Mouse (Mus musculus): Measurements from ENCODE around the gene Cyp1a1. TPM values are rescaled to one million over a fixed set of nuclear protein-coding genes. Genes with fewer than 3 reads are reported as not detected.

Gene Cyp1a1
- total and polyA plus RNA-seq, 2 experiments from 2014 or later, result 0.05 TPM; not detected in 1

DNA sequence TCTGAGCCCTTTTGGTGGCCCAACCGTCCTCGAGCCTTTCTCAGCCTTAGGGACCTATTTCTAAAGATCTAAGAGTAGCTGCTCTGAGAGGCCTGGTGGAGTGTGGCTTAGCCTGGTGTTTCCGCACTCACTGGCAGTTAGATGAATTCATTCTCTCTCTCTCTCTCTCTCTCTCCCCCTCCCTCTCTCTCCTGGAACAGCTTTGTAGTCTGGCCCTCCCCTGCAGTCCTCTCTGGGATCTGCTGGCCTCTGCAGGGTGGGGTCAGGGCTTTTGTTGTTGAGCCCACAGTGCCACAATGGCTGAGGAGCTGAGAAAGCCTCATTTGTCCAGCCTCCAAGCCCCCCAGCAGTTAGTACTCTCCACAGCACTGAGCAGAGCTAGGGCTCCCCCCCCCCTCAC is 34.9 kb upstream of the Cyp1a1 start:
- H3K27ac ChIP-seq (ENCODE audit: low read depth), result no peak overlapping the region; the same call in 1 of the 2 replicates
- H3K27me3 ChIP-seq (ENCODE audit: control insufficient read depth, insufficient read depth, low read length), result no peaks in the 10 kb centered on the region
- H3K4me1 ChIP-seq (ENCODE audit: control insufficient read depth, insufficient read depth), result peaks cover 9% of the 10 kb centered on the region; the same call in 1 of the 2 replicates
- DNase-seq (ENCODE audit: low spot score) (no peak), ATAC-seq (ENCODE audit: insufficient read depth, low read depth) (no peak)
- no peak overlapping the region for H3K4me3 ChIP-seq (ENCODE audit: low read depth, low read length)
- TF ChIP-seq CTCF (IDR thresholded peaks at IDR 0.05; ENCODE audit: low read depth) (no peak), EP300 (IDR thresholded peaks at IDR 0.05; ENCODE audit: low read depth) (no peak)
- no peaks in the 10 kb centered on the region for H3K36me3 ChIP-seq (replicated peaks; ENCODE audit: control insufficient read depth, insufficient read depth, low read length)
- H3K9ac ChIP-seq (replicated peaks; ENCODE audit: low read depth, low read length), result no peak overlapping the region
- no peak overlapping the region for H3K4me2 ChIP-seq (ENCODE audit: low read depth, low read length)
- WGBS, result 56% methylated on average over 3 of the region's 3 CpGs
- H3K9me3 ChIP-seq (replicated peaks; ENCODE audit: control insufficient read depth, low read length), result no peaks in the 10 kb centered on the region

GRCm38 (mm10) chr9:57653283-57653682 is 34.4 kb upstream of the Cyp1a1 start, which contains the start of gene Csk:
Gene Csk (minus strand): TSS chr9:57653631.
- DNase-seq (ENCODE audit: low spot score) (no peak), ATAC-seq (ENCODE audit: insufficient read depth, low read depth) (no peak)
- WGBS, result 71% methylated on average over 5 of the region's 5 CpGs
- Histone ChIP-seq H3K36me3 (replicated peaks; ENCODE audit: control insufficient read depth, insufficient read depth, low read length) (no peaks in the 10 kb centered on the region), H3K27ac (ENCODE audit: low read depth) (no peak within 1 kb of the TSS; the same call in 1 of the 2 replicates), H3K4me2 (ENCODE audit: low read depth, low read length) (no peak within 1 kb of the TSS), H3K9ac (replicated peaks; ENCODE audit: low read depth, low read length) (no peak within 1 kb of the TSS), H3K4me1 (ENCODE audit: control insufficient read depth, insufficient read depth) (peaks cover 9% of the 10 kb centered on the region; the same call in 1 of the 2 replicates), H3K9me3 (replicated peaks; ENCODE audit: control insufficient read depth, low read length) (no peaks in the 10 kb centered on the region), H3K4me3 (ENCODE audit: low read depth, low read length) (no peak within 1 kb of the TSS), H3K27me3 (ENCODE audit: control insufficient read depth, insufficient read depth, low read length) (no peaks in the 10 kb centered on the region)
- TF ChIP-seq EP300 (IDR thresholded peaks at IDR 0.05; ENCODE audit: low read depth) (no peak), CTCF (IDR thresholded peaks at IDR 0.05; ENCODE audit: low read depth) (no peak)

GRCm38 (mm10) chr9:57654966-57655365 is 32.8 kb upstream of the Cyp1a1 start:
- no peaks in the 10 kb centered on the region for H3K36me3 ChIP-seq (replicated peaks; ENCODE audit: control insufficient read depth, insufficient read depth, low read length)
- no peak overlapping the region for H3K4me3 ChIP-seq (ENCODE audit: low read depth, low read length)
- H3K9ac ChIP-seq (replicated peaks; ENCODE audit: low read depth, low read length), result no peak overlapping the region
- H3K27me3 ChIP-seq (ENCODE audit: control insufficient read depth, insufficient read depth, low read length), result no peaks in the 10 kb centered on the region
- 85% methylated on average over 1 of the region's 1 CpGs for WGBS
- no peaks in the 10 kb centered on the region for H3K9me3 ChIP-seq (replicated peaks; ENCODE audit: control insufficient read depth, low read length)
- DNase-seq (ENCODE audit: low spot score), result no peak
- TF ChIP-seq CTCF (IDR thresholded peaks at IDR 0.05; ENCODE audit: low read depth) (no peak), EP300 (IDR thresholded peaks at IDR 0.05; ENCODE audit: low read depth) (no peak)
- no peak overlapping the region for H3K27ac ChIP-seq (ENCODE audit: low read depth)
- H3K4me1 ChIP-seq (ENCODE audit: control insufficient read depth, insufficient read depth), result peaks cover 9% of the 10 kb centered on the region; the same call in 1 of the 2 replicates
- no peak for ATAC-seq (ENCODE audit: insufficient read depth, low read depth)
- no peak overlapping the region for H3K4me2 ChIP-seq (ENCODE audit: low read depth, low read length)

GRCm38 (mm10) chr9:57655749-57656148 is 32.0 kb upstream of the Cyp1a1 start:
- H3K36me3 ChIP-seq (replicated peaks; ENCODE audit: control insufficient read depth, insufficient read depth, low read length), result no peaks in the 10 kb centered on the region
- no peaks in the 10 kb centered on the region for H3K27me3 ChIP-seq (ENCODE audit: control insufficient read depth, insufficient read depth, low read length)
- H3K9ac ChIP-seq (replicated peaks; ENCODE audit: low read depth, low read length), result no peak overlapping the region
- peaks cover 7% of the 10 kb centered on the region; the same call in 1 of the 2 replicates for H3K4me1 ChIP-seq (ENCODE audit: control insufficient read depth, insufficient read depth)
- TF ChIP-seq CTCF (IDR thresholded peaks at IDR 0.05; ENCODE audit: low read depth) (peak; percentile 98), EP300 (IDR thresholded peaks at IDR 0.05; ENCODE audit: low read depth) (no peak)
- H3K9me3 ChIP-seq (replicated peaks; ENCODE audit: control insufficient read depth, low read length), result no peaks in the 10 kb centered on the region
- peak overlapping the region; percentile 42 for H3K4me2 ChIP-seq (ENCODE audit: low read depth, low read length)
- peak; percentile 84 for ATAC-seq (ENCODE audit: insufficient read depth, low read depth)
- H3K4me3 ChIP-seq (ENCODE audit: low read depth, low read length), result no peak overlapping the region
- H3K27ac ChIP-seq (ENCODE audit: low read depth), result no peak overlapping the region
- DNase-seq (ENCODE audit: low spot score), result peak; percentile 82
- WGBS, result 2% methylated on average over 11 of the region's 11 CpGs

GRCm38 (mm10) chr9:57656631-57657350 is 30.9 kb upstream of the Cyp1a1 start:
- Histone ChIP-seq H3K4me3 (ENCODE audit: low read depth, low read length) (no peak overlapping the region), H3K27ac (ENCODE audit: low read depth) (no peak overlapping the region), H3K4me2 (ENCODE audit: low read depth, low read length) (no peak overlapping the region), H3K9me3 (replicated peaks; ENCODE audit: control insufficient read depth, low read length) (no peaks in the 10 kb centered on the region), H3K4me1 (ENCODE audit: control insufficient read depth, insufficient read depth) (peaks cover 3% of the 10 kb centered on the region; the same call in 1 of the 2 replicates), H3K27me3 (ENCODE audit: control insufficient read depth, insufficient read depth, low read length) (no peaks in the 10 kb centered on the region), H3K36me3 (replicated peaks; ENCODE audit: control insufficient read depth, insufficient read depth, low read length) (no peaks in the 10 kb centered on the region), H3K9ac (replicated peaks; ENCODE audit: low read depth, low read length) (no peak overlapping the region)
- ATAC-seq (ENCODE audit: insufficient read depth, low read depth), result no peak
- 76% methylated on average over 19 of the region's 19 CpGs for WGBS
- no peak for DNase-seq (ENCODE audit: low spot score)
- TF ChIP-seq EP300 (IDR thresholded peaks at IDR 0.05; ENCODE audit: low read depth) (no peak), CTCF (IDR thresholded peaks at IDR 0.05; ENCODE audit: low read depth) (no peak)

Data from heart, postnatal 0 days (tissue).